Mouse (Mus musculus) splenic B cell, adult 2 months (primary cell): ENCODE measurements around the gene Tppp3.

Experiments used
- DNase-seq: peaks from one replicate; pipeline ENCODE4 v3.0.0-alpha.2; 2011; ENCODE audit warnings: low read depth, low spot score
- H3K27me3 ChIP-seq: 2 replicates; pipeline ENCODE4 v1.6.1; 2012; ENCODE audit warnings: mild to moderate bottlenecking, low read length, moderate library complexity, mixed read lengths; ENCODE audit not compliant: control insufficient read depth, poor library complexity, insufficient read depth, severe bottlenecking
- H3K36me3 ChIP-seq: 2 replicates; pipeline ENCODE4 v1.6.1; 2012; ENCODE audit warnings: mild to moderate bottlenecking, low read length, moderate library complexity, mixed read lengths; ENCODE audit not compliant: control insufficient read depth, poor library complexity, insufficient read depth, severe bottlenecking

Gene Tppp3

GRCm38 (mm10) chr8:105438865-105439264, 32.5 kb downstream of the Tppp3 start:
- peak; percentile 52 for DNase-seq
- Histone ChIP-seq H3K27me3 (no peaks in the 10 kb centered on the region), H3K36me3 (no peaks in the 10 kb centered on the region)

- Histone ChIP-seq H3K27me3 (no peaks in the 10 kb centered on the region), H3K36me3 (no peaks in the 10 kb centered on the region)
- DNase-seq: no peak
Observed at GRCm38 (mm10) chr8:105437078-105437748, 34.1 kb downstream of the Tppp3 start.

DNA sequence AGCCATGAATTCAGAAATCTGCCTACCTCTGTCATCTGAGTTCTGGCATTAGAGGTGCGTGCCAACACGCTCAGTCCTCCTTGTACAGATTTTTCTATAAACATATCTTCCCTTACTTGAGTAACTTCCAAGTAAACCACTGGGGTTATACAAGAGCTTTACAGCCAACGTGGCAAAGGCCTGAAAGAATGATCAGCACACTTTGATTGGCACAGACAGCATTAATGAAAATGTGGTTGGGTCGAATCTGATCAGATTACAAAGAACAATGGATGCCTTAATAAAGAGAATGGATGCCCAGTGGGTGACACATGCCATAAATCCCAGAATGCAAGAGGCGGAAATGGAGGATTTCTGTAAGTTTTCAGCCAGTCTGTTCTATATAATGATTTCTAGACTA, 35.1 kb downstream of the Tppp3 start:
- Histone ChIP-seq H3K36me3 (no peaks in the 10 kb centered on the region), H3K27me3 (no peaks in the 10 kb centered on the region)
- DNase-seq: no peak

GRCm38 (mm10) chr8:105434136-105434535, 37.2 kb downstream of the Tppp3 start:
- DNase-seq: no peak
- H3K36me3 ChIP-seq: no peaks in the 10 kb centered on the region
- no peaks in the 10 kb centered on the region for H3K27me3 ChIP-seq

DNA sequence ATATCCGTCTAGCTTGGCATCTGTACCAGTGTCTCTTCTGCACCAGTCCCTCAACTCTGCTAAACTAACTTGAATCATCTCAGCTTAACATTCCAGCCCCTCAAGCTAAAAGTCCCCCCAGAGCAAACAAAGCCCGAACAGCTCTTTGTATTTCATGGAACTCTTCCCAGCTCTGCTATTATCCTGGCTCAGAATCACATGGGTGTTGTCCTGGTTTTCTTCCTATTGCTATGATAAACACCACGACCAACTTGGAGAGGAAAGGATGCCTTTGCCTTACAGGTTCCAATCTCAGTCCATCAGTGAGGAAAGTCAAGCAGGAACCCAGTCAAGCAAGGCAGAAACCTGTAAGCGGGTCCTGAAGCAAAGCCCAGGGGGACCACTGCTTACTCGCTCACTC, 37.8 kb downstream of the Tppp3 start:
- no peaks in the 10 kb centered on the region for H3K27me3 ChIP-seq
- DNase-seq: no peak
- H3K36me3 ChIP-seq: no peaks in the 10 kb centered on the region

GRCm38 (mm10) chr8:105433021-105433420, 38.3 kb downstream of the Tppp3 start:
- H3K27me3 ChIP-seq: no peaks in the 10 kb centered on the region
- no peak for DNase-seq
- H3K36me3 ChIP-seq: no peaks in the 10 kb centered on the region

GRCm38 (mm10) chr8:105431743-105432515, 39.4 kb downstream of the Tppp3 start:
- Histone ChIP-seq H3K36me3 (no peaks in the 10 kb centered on the region), H3K27me3 (no peaks in the 10 kb centered on the region)
- no peak for DNase-seq

DNA sequence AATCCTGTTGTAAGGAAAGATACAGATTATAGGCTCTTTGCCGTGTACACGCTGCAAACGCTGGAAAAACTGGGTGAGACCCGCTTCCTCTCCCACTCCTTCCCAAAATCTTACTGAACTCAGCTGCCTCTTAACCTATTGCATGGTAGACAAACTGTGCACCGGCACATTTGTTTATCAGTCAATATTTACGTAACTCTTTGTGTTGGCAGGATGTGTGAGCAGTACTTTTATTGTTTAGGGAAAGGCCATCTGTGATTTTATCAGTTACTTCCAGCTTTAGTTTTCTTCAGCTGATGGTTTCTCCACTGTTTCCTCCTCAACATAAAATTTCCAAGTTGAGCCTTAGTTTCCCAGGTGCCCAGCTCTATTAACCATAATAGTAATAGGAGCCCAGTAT, 44.4 kb downstream of the Tppp3 start:
- no peak for DNase-seq
- no peaks in the 10 kb centered on the region for H3K27me3 ChIP-seq

DNA sequence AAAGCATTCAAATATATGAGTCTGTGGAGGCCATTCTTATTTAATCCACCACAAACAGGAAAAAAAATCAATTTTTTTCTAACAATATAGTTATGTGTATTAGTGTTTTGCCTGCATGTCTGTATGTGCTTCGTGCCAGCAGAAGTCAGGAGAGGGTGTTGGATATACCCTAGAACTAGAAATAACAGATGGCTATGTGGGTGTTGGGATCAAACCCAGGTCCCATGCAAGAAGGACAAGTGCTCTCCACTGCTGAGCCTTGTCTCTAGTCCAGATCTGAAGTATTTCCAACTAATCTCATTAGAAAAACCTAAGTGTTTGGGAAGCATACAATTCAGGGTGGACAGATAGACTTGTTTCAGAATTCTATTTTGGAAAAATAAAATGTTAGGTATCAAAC, 49.3 kb downstream of the Tppp3 start:
- no peak for DNase-seq
- Histone ChIP-seq H3K27me3 (no peaks in the 10 kb centered on the region), H3K36me3 (no peaks in the 10 kb centered on the region)

More for the DNA sequence above, 44.4 kb downstream of the Tppp3 start:
- H3K36me3 ChIP-seq: no peaks in the 10 kb centered on the region

DNA sequence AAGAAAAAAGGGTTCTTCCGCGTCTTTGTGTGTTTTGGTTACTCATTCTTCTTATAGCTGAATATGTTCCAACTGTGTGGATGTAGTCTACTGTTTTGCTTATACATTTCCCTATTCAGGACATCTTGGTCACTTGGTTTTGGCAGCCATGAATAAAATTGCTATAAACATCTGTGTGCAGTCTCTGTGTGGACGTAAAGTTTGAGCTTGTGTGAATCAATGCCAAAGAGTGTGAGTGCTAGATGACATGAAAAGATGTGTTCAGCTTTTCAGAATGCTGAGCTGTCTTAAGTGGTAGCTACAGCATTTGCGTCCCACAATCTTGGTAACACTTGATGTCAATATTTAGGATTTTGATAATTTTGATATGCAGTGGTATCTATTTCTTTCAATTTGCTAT, 51.5 kb downstream of the Tppp3 start:
- DNase-seq: no peak
- no peaks in the 10 kb centered on the region for H3K27me3 ChIP-seq
- no peaks in the 10 kb centered on the region for H3K36me3 ChIP-seq

DNA sequence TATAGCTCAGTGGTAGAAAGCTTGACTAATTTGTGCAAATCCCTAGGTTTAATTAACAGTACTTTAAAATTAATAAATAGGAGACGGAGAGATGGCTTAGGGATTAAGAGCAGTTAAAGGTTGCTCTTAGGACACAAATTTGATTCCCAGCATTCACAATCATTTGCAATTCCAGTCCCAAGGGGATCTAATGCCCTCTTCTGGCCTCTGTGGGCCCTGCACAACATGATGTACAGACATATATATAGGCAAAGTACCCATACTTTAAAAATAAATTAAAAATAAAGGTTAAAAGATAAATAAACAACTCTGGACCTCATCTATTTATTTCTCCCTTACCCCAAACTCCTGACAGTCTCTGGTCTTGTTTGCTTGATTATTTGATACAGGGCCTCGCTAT, 52.3 kb downstream of the Tppp3 start:
- Histone ChIP-seq H3K27me3 (no peaks in the 10 kb centered on the region), H3K36me3 (no peaks in the 10 kb centered on the region)
- DNase-seq: no peak
